Mouse (Mus musculus) Patski (cell line): ENCODE measurements around the gene Scn2b. TPM values are rescaled to one million over a fixed set of nuclear protein-coding genes. Genes with fewer than 3 reads are reported as not detected.

Source experiments
- ATAC-seq: fragments of 100-300 bp; one replicate; pipeline ENCODE4 v1.8.0; 2021
- CTCF ChIA-PET: fragments of 350-600 bp; sonication (Branson Sonifier 250); formaldehyde crosslinking; loops from one replicate; lab custom pipeline; 2022; ENCODE audit warnings: inconsistent platforms; lab: Charles Lee
- POLR2A ChIA-PET: fragments of 350-600 bp; sonication (Branson Sonifier 250); formaldehyde crosslinking; loops from one replicate; lab custom pipeline; 2022; ENCODE audit warnings: antibody characterized with exemption, inconsistent platforms; lab: Charles Lee
- DNase-seq: peaks from one replicate; pipeline ENCODE4 v3.0.0-alpha.2; 2011; ENCODE audit warnings: low read depth, low spot score
- H3K27me3 ChIP-seq: fragments of 371-371 bp; one replicate; pipeline ENCODE4 v1.5.1; 2021
- CTCF ChIP-seq: fragments of 100-300 bp; IDR thresholded peaks from one replicate; pipeline ENCODE4 v1.5.1; 2021
- in situ Hi-C: fragments of 300-500 bp; cut with MboI; formaldehyde crosslinking; loops from 3 replicates; pipeline ENCODE4 v1.11.1; 2018; ENCODE audit warnings: low pct_unique_long_range_greater_than_20kb, mixed read lengths
- polyA plus RNA-seq: library from polyadenylated mRNA; unstranded; gene quantifications from one replicate; pipeline ENCODE4 v1.2.3, GENCODE M21; 2021

Gene Scn2b
- polyA plus RNA-seq, 1 experiment from 2014 or later: not detected

DNA sequence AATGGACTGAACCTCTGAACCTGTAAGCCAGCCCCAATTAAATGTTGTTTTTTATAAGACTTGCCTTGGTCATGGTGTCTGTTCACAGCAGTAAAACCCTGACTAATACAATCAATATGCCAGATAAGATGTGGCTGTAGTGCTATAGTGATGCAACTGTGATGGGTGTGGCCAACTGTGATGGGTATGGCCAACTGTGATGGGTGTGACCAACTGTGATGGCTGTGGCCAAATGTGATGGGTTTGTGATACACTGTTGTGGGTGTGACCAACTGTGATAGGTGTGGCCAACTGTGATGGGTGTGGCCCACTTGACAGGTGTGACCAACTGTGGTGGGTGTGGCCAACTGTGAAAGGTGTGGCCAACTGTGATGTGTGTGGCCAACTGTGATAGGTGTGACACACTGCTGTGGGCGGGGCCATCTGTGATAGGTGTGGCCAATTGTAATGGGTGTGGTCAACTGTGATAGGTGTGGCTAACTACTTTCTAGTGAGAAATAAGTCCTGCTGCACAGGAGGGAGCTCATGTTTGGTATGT lies 53.6 kb downstream of the Scn2b start:
- CTCF ChIA-PET: no interaction called here
- ATAC-seq (no peak), DNase-seq (no peak)
- POLR2A ChIA-PET: no interaction called here
- TF ChIP-seq CTCF: no peak
- peaks cover 16% of the 10 kb centered on the region for H3K27me3 ChIP-seq
- in situ Hi-C loops: no loop called here

DNA sequence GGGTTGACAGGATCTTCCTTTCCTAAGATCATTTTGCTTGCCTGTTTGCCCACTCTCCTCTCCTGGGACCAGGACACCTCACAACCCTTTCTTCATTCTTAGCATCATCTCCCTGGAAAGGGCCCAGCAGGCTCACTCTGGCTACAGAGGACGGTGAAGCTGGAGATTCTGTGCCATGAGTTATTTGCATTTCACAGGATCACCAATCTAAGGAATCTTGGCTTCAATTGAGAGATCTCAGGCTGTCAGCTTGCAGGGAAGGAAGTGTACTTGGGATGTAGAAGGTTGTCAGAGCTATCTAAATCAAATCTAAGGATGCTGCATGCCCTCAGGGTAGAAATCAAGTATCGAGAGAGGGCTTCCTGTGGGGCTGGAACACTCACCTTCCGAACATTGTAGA lies 55.9 kb downstream of the Scn2b start:
- ATAC-seq (no peak), DNase-seq (no peak)
- ChIA-PET CTCF (no interaction called here), POLR2A (no interaction called here)
- in situ Hi-C loops: no loop called here
- peaks cover 14% of the 10 kb centered on the region for H3K27me3 ChIP-seq
- TF ChIP-seq CTCF: no peak

DNA sequence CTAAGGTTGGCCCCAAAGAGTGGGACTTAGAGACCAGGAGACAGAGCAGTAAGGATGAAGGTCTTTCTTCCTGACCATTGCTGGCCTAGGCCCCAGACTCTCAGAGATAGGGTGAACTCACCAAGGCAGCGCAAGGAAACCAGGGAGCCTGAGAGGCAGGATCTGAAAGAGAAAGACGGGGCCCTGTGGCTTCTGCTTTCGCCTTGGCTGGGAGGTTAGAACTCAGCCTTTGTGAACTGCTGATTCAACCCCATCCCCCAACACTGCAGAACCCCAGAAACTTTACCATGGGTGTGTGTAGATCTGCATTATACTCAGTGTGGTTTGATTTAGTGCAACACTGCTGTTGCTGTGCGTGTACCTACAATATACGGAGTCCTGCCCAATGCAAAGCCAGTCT lies 61.7 kb downstream of the Scn2b start:
- ATAC-seq (no peak), DNase-seq (no peak)
- ChIA-PET CTCF (no interaction called here), POLR2A (no interaction called here)
- H3K27me3 ChIP-seq: peaks cover 22% of the 10 kb centered on the region
- in situ Hi-C loops: no loop called here
- TF ChIP-seq CTCF: no peak

Other genes starting within 250 kb of the Scn2b start
- gene Kmt2a, start 236.5 kb upstream of the Scn2b start, polyA plus RNA-seq: 22.2 TPM
- gene Atp5l, start 197.0 kb upstream of the Scn2b start, polyA plus RNA-seq: 440 TPM
- 44.1 TPM for gene Ube4a, start 152.2 kb upstream of the Scn2b start, polyA plus RNA-seq
- gene Cd3g, start 137.4 kb upstream of the Scn2b start, polyA plus RNA-seq: not detected
- not detected for gene Cd3d, start 136.0 kb upstream of the Scn2b start, polyA plus RNA-seq
- not detected for gene Cd3e, start 108.2 kb upstream of the Scn2b start, polyA plus RNA-seq
- gene Mpzl2, start 78.0 kb upstream of the Scn2b start, polyA plus RNA-seq: not detected
- gene Mpzl3, start 62.6 kb upstream of the Scn2b start, polyA plus RNA-seq: 3.1 TPM
- not detected for gene Jaml, start 38.6 kb upstream of the Scn2b start, polyA plus RNA-seq
- gene Scn4b, start 20.6 kb downstream of the Scn2b start, polyA plus RNA-seq: not detected
- not detected for gene BC049352, start 64.2 kb downstream of the Scn2b start, polyA plus RNA-seq
- gene Tmprss4, start 86.3 kb downstream of the Scn2b start, polyA plus RNA-seq: not detected
- not detected for gene Il10ra, start 151.4 kb downstream of the Scn2b start, polyA plus RNA-seq
- not detected for gene Tmprss13, start 201.3 kb downstream of the Scn2b start, polyA plus RNA-seq